Mouse (Mus musculus): Measurements from ENCODE around the gene Pltp. TPM values are rescaled to one million over a fixed set of nuclear protein-coding genes. Genes with fewer than 3 reads are reported as not detected.

Gene Pltp
- polyA plus RNA-seq, 2 experiments from 2014 or later: 0.34 to 0.98 TPM

DNA sequence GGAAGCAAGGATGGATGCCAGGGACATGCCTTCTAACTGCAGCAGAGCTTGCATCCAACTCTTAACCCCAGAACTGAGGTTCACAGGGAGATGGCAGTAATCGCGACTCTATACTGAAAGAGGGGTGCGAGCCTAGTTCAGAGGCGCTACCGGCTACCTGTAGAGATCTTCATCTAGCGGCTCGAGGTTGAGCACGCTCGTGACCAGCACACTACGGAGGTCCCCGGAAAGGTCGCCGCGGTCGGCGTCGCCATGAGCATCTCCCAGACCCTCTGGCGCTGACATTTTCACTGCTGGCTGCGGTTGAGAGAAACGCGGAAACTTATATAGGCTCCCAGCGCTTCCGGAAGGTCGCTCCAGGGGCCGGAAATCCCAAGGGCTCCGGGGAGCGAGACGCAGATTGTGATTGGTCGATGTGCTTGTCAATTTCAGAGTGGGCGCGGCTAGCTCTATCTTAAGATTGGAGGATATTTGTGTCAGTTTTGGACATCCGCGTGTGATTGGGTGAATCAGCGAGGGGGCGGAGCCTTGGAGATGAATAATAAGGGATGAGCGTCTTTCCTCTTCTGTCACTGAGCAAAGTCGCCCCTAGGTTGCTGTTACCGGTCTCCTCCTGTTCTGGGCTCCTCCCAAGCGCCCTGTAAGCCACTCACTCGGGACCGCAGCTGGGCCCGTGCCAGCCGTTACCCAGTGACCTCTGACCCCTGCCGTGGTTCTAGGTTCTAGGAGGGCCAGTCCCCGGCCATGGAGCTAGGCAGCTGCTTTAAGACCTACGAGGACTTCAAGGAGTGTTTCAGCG lies 52.8 kb downstream of the Pltp start, which contains the start of the genes Acot8 and Zswim3:
Acot8 (minus strand) TSS at position 350 of the 799 bp plus-strand sequence.
Zswim3 (plus strand) TSS at position 566 of the 799 bp plus-strand sequence.
- peak; percentile 97 for ATAC-seq

DNA sequence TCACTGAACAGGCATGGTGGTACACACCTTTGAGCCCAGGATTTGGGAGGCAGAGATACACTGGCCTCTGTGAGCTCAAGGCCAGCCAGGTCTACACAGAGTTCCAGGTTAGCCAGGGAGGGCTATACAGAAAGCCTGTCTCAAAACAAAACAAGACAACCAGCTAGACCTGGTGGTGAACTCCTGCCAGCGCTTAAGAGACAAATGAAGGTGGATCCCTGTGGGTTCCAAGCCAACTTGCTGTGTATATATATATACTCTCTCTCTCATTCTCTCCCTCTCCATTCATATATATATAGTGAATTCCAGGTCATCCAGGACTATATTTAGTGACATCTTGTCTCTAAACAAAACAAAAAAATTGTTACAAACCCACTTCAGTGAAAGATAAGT lies 53.6 kb downstream of the Pltp start:
- no peak for ATAC-seq

DNA sequence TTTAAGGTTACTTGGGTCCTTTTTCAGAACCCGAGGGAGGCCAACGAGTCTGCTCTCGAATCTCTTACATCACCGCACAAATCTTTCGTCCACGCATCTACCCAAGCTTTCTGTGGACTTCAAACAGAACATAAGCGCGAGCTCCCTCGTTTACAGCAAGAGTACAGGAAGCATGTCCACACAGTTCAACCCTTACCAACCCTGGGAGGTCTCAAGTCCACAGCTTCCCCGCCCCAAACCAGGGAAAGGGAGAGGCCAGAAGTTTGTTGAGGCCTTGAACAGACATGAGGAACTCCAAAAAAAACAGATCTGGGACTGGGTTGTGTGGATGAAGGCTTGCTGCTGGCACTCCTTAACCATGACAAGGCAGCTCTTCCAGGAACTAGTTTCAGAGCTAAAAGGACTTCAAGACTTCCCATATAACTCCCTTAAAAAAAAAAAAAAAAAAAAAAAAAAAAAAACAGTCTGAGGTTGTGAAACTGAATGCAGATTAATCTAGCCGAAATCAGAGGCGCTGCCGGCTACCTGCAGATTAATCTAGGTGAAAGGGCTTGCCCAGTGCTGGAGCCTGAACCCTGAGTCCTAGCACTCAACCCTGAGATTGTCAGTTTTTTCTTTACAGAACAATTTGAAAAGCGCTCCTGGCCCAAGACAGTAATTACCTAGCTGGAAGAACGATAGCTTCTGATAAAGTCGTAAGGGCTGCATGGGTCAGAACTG lies 54.1 kb downstream of the Pltp start:
- no peak for ATAC-seq

DNA sequence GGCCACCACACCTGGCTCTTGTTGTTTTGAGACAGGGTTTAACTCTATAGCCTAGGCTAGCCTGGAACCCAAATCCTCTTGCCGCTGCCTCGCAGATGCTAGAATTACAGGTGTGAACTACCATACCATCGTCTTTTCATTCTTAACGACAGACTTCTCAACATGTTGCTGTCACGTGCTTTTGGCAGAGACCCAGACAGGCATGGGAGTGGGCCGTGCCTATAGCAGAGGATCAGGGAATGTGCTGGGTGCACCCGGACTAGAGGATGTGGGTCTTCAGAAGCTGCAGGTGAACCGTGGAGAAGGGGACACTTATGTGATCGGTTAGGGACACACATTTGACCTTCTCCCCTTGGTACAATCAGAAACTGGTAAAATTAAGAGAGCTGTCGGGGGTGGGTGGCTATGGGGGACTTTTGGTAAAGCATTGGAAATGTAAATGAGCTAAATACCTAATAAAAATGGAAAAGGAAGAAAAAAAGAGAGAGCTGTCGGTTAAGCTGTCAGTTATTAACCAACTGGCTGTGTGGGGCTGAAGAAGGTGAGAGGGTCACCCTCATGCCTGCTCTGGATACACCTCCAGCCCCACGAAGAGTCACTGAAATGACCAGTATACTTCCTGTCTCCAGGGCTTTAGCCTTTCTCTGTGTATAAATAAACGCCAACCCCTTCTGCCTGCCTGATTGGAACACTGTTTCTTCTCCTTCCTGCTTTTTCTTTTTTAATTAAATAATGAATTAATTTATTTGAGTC lies 57.1 kb downstream of the Pltp start:
- no peak for ATAC-seq

DNA sequence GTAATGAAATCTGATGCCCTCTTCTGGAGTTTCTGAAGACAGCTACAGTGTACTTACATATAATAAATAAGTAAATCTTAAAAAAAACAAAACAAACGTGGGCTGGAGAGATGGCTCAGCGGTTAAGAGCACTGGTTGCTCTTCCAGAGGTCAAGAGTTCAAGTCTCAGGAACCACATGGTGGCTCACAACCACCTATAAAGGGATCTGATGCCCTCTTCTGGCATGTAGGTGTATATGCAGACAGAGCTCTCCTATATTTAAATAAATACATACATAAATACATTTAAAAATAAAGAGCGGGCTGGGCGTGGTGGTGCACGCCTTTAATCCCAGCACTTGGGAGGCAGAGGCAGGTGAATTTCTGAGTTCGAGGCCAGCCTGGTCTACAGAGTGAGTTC lies 59.0 kb downstream of the Pltp start:
- ATAC-seq: peak; percentile 48

DNA sequence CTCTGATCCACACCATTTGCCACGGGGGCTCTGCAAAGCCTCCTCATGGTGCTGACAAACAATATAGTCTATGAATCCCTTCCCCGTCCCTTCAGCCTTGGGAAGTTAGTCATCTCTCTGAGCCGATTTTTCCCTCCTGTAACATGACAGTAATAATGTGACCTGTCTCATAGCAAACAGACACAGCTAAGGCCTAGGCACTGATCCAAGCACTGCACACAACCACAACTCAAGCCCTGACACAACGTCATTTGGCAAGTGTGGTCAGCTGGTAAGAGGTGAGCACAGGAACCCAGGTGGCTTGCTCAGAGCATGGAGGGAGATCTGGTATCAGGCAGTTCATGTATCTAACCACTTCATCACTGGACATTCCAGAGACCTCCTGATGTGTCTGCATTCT lies 61.6 kb downstream of the Pltp start:
- ATAC-seq: no peak

DNA sequence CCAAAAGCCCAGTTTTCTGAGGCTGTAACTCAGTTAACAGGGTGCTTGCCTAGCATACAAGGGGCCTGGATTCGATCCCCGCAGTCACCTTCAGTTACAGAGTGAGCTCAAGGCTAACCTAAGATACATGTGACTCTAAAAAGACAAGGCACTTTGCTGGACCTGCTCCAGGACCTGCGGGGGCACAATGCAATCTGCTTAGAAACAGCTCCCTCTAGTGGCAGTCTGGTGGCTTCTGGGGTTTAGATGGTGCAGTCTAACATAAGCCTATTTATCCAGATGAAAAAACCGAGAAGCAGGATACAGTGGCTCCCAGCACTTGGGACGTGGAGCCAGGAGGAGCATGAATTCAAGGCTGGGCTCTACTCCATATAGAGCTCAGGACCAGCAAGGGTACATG lies 63.2 kb downstream of the Pltp start:
- peak; percentile 79 for ATAC-seq

DNA sequence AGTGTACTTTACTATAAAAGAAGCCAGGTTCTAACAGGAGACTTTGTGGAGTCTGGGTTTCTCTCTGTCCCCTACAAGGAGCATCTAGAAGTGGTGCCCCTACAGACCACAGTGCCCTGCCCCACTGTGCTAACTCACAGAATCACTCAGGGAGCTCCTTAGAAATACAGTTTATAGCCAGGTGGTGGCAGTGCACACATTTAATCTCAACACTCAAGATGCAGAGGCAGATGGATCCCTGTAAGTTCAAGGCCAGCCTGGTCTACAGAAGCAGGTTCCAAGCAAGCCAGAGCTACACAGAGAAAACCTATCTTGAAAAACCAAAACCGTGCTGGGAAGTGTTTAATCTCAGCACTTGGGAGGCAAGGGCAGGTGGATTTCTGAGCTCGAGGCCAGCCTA lies 63.7 kb downstream of the Pltp start:
- ATAC-seq: no peak

DNA sequence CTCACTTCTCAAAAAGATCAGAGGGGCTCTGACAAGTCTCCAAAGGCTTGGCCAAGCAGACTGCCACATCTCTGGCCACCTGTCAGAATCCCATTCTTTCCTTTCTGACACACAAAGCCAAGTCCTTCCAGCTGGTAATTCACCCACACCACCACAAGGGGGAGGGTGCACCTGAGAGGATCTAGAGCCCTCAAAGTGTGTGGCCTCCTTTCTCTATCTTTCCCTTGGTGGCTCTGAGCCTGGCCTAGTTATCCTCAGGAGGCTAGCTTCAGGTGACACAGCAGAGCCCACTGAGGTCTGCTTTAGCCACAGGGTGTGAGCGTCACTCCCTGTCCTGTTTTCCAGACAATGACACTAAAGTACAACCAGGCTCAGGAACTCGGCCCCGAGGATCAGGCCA lies 64.3 kb downstream of the Pltp start:
- ATAC-seq: no peak

DNA sequence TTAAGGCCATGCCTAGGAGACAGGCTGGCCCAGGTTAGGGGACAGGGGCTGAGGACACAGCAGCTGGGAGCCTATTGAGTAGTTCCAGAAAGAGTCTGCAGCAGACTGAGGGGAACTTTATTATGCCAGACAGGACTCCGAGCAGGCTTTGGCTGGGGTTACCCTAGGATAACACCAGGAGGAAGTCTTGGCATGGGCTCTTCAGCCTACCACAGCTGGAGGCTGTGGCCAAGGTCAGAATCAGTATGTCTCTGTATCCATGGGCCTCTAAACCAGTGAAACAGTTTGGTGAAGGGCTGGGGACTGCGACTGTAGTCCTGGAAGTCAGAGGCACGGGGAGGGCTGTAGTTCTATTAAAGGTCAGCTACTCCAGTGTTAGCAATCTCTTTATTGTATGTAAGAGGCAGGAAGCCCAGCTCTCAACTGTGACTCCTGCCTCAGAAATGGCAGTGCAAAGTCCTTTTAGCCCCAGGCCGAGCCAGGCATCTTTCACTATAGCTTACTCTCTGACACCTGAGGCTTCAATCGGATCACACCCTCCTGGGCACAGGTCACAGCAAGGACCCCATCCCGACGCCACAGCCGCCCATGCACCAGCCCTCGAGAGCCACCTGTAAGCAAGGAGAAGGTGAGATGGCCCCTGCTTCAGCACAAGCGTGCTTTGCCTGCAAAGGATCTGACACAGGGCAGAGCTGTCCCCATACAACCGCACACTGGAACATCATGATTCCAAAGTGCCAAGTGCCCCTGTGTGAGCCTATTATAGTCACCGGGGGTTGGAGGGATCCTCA lies 64.9 kb downstream of the Pltp start:
- ATAC-seq: no peak

DNA sequence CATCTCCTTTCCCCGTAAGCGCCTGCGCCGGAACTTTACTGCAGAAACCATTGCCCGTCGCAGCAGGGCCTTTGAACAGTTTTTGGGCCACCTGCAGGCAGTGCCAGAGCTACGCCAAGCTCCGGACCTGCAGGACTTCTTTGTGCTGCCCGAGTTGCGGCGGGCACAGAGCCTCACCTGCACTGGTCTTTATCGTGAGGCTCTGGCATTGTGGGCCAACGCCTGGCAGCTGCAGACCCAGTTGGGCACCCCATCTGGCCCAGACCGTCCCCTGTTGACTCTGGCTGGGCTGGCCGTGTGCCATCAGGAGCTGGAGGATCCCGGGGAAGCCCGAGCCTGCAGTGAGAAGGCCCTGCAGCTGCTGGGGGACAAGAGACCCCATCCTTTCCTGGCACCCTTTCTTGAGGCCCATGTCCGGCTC lies 65.7 kb downstream of the Pltp start:
- no peak for ATAC-seq

DNA sequence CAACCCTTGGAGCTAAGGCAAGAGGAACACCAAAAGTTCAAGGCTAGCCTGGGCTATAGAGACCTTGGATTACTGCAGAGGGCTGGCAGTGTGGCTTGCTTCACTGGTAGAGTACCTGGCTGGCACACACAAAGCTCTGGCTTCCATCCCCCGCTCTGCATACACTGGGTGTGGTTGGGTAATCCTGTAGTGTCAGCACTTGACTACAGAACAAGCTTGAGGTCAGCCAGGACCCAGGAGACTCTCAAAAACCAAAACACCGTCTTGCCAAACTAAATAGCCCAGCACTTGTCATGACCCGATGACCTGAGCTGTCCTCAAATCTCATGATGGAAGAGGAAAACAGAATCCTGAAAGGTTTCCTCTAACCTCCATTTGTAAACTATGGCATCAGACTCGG lies 67.1 kb downstream of the Pltp start:
- ATAC-seq: no peak

Other genes starting within 250 kb of the Pltp start
- not detected for gene Wfdc6b, start 244.2 kb downstream of the Pltp start, polyA plus RNA-seq (2017; shearing (Covaris generic))
- not detected for gene Wfdc8, start 244.1 kb downstream of the Pltp start, polyA plus RNA-seq (2017; shearing (Covaris generic))
- not detected for gene Wfdc16, start 218.9 kb downstream of the Pltp start, polyA plus RNA-seq (2017; shearing (Covaris generic))
- gene Wfdc10, start 201.7 kb downstream of the Pltp start, polyA plus RNA-seq (2017; shearing (Covaris generic)): not detected
- gene Wfdc9, start 201.1 kb downstream of the Pltp start, polyA plus RNA-seq (2017; shearing (Covaris generic)): not detected
- not detected for gene Wfdc11, start 183.6 kb downstream of the Pltp start, polyA plus RNA-seq (2017; shearing (Covaris generic))
- gene Wfdc13, start 172.6 kb downstream of the Pltp start, polyA plus RNA-seq (2017; shearing (Covaris generic)): not detected
- not detected for gene Spint4, start 159.2 kb downstream of the Pltp start, polyA plus RNA-seq (2017; shearing (Covaris generic))
- not detected for gene Spint5, start 142.4 kb downstream of the Pltp start, polyA plus RNA-seq (2017; shearing (Covaris generic))
- not detected for gene Wfdc3, start 111.8 kb downstream of the Pltp start, polyA plus RNA-seq (2017; shearing (Covaris generic))
- gene Dnttip1, start 111.7 kb downstream of the Pltp start, polyA plus RNA-seq (2017; shearing (Covaris generic)): 1 to 10 TPM; 3.8 to 7.3 TPM
- gene Ube2c, start 87.8 kb downstream of the Pltp start, polyA plus RNA-seq (2017; shearing (Covaris generic)): 10 to 100 TPM in 1 of 2 experiments, 1 to 10 TPM in 1; 7.7 to 11.4 TPM
- not detected for gene Tnnc2, start 77.7 kb downstream of the Pltp start, polyA plus RNA-seq (2017; shearing (Covaris generic))
- gene Snx21, start 71.9 kb downstream of the Pltp start, polyA plus RNA-seq (2017; shearing (Covaris generic)): 1 to 10 TPM; 4.9 to 7.7 TPM
- 10 to 100 TPM; 32.5 to 42.2 TPM for gene Acot8, start 52.8 kb downstream of the Pltp start, polyA plus RNA-seq (2017; shearing (Covaris generic))
- gene Zswim3, start 52.6 kb downstream of the Pltp start, polyA plus RNA-seq (2017; shearing (Covaris generic)): 1 to 10 TPM; 7.0 to 8.1 TPM
- gene Zswim1, start 35.0 kb downstream of the Pltp start, polyA plus RNA-seq (2017; shearing (Covaris generic)): 10 to 100 TPM; 20.9 to 30.5 TPM
- not detected for gene Spata25, start 29.2 kb downstream of the Pltp start, polyA plus RNA-seq (2017; shearing (Covaris generic))
- gene Ctsa, start 24.8 kb downstream of the Pltp start, polyA plus RNA-seq (2017; shearing (Covaris generic)): 100 to 1,000 TPM; 211 to 247 TPM
- gene Neurl2, start 24.3 kb downstream of the Pltp start, polyA plus RNA-seq (2017; shearing (Covaris generic)): 1 to 10 TPM in 1 of 2 experiments, under 1 TPM in 1; 0.65 to 1.6 TPM
- gene Pcif1, start 21.6 kb upstream of the Pltp start, polyA plus RNA-seq (2017; shearing (Covaris generic)): 100 to 1,000 TPM; 106 to 115 TPM
- 1 to 10 TPM; 5.6 to 8.2 TPM for gene Zfp335, start 54.0 kb upstream of the Pltp start, polyA plus RNA-seq (2017; shearing (Covaris generic))
- 1 to 10 TPM; 2.0 to 4.1 TPM for gene Mmp9, start 83.1 kb upstream of the Pltp start, polyA plus RNA-seq (2017; shearing (Covaris generic))
- under 1 TPM in 1 of 2 experiments, not detected in 1; 0.31 TPM for gene Slc12a5, start 103.1 kb upstream of the Pltp start, polyA plus RNA-seq (2017; shearing (Covaris generic))
- gene Ncoa5, start 177.2 kb upstream of the Pltp start, polyA plus RNA-seq (2017; shearing (Covaris generic)): 10 to 100 TPM; 28.6 to 49.0 TPM
- 1 to 10 TPM; 1.6 to 6.0 TPM for gene Cd40, start 197.9 kb upstream of the Pltp start, polyA plus RNA-seq (2017; shearing (Covaris generic))
- gene 1700025C18Rik, start 233.0 kb upstream of the Pltp start, polyA plus RNA-seq (2017; shearing (Covaris generic)): not detected